Mouse (Mus musculus) erythroblast, embryonic 14.5 days (primary cell): ENCODE results near the gene Gata2.

Experiments
- GATA1 ChIP-seq: IDR thresholded peaks from 2 replicates; pipeline ENCODE4 v1.6.1; 2012; ENCODE audit warnings: low read length, inconsistent platforms, mixed read lengths
- TAL1 ChIP-seq: IDR thresholded peaks from 3 replicates; pipeline ENCODE4 v1.6.1; 2012; ENCODE audit warnings: low read length, inconsistent platforms, mixed read lengths

- TF ChIP-seq GATA1 (no peak), TAL1 (no peak)
Observed at GRCm38 (mm10) chr6:88194978-88195325, 1.3 kb downstream of the Gata2 start.
